Mouse (Mus musculus) heart, adult 10 weeks (tissue): ENCODE results near the gene Zcchc13. TPM values are rescaled to one million over a fixed set of nuclear protein-coding genes. Genes with fewer than 3 reads are reported as not detected.

ENCODE experiments used
- polyA plus RNA-seq: library from polyadenylated mRNA; stranded (reverse); fragments of 350-450 nt; fragmentation: Illumina TruSeq; extraction: RNeasy Lipid Tissue Mini Kit (QIAGEN cat#74804); gene quantifications from one replicate; pipeline ENCODE4 v1.2.3, GENCODE M21; 2014; ENCODE audit warnings: low read depth, low replicate concordance

The Zcchc13 gene
- not detected for polyA plus RNA-seq

GRCm38 (mm10) chrX:103630303-103630702 lies at the start of gene Zcchc13:
TSS of gene Zcchc13 (plus strand) at chrX:103630586.

Other genes with a start within 250 kb of the Zcchc13 start
- gene Tsx, start 216.1 kb upstream of the Zcchc13 start, polyA plus RNA-seq = not detected
- gene Gm26992, start 208.6 kb upstream of the Zcchc13 start, polyA plus RNA-seq = not detected
- 10.2 TPM for gene Slc16a2, start 191.4 kb downstream of the Zcchc13 start, polyA plus RNA-seq